24 mouse cellular contexts compared by ENCODE assay signal in genomic region chr4:89460170-89460762, GRCm38 (mm10).
DNase-seq lines count a peak whose midpoint lies in the region; ATAC-seq lines count a peak whose summit lies in the region.
"Had no signal": no experiment of that assay in that cellular context is flagged by ENCODE, and none has a peak within 500 bp of the region (broad histone marks: within the 10 kb centered on the region; RNA-seq: fewer than 3 reads in every experiment).

No protein-coding gene starts in this region.

- no peak overlapping the region for H3K9ac ChIP-seq in midbrain, embryonic 11.5 days (ENCODE audit: low read length)
- H3K9ac ChIP-seq in midbrain, embryonic 13.5 days (replicated peaks) = no peak overlapping the region
- H3K9ac ChIP-seq: heart, embryonic 15.5 days; hindbrain, embryonic 14.5 days; intestine, embryonic 15.5 days had no signal

- H3K36me3 ChIP-seq in midbrain, embryonic 11.5 days (ENCODE audit: control insufficient read depth, insufficient read depth, low read length) = no peaks in the 10 kb centered on the region
- H3K36me3 ChIP-seq in midbrain, embryonic 13.5 days = no peaks in the 10 kb centered on the region
- H3K36me3 ChIP-seq: forebrain, embryonic 10.5 days; G1E; heart, embryonic 15.5 days; hindbrain, embryonic 10.5 days; intestine, embryonic 15.5 days had no signal

- no peak overlapping the region for H3K4me3 ChIP-seq in midbrain, embryonic 11.5 days (ENCODE audit: low read depth, low read length)
- no peak overlapping the region for H3K4me3 ChIP-seq in midbrain, embryonic 13.5 days (replicated peaks)
- H3K4me3 ChIP-seq: erythroblast, embryonic 14.5 days; forebrain, embryonic 10.5 days; heart, adult 2 months; heart, embryonic 15.5 days; hindbrain, embryonic 10.5 days; intestine, embryonic 15.5 days had no signal

- H3K27me3 ChIP-seq in midbrain, embryonic 11.5 days (ENCODE audit: control insufficient read depth, insufficient read depth, low read length) = no peaks in the 10 kb centered on the region
- no peaks in the 10 kb centered on the region for H3K27me3 ChIP-seq in midbrain, embryonic 13.5 days
- H3K27me3 ChIP-seq: heart, embryonic 15.5 days; intestine, embryonic 15.5 days had no signal

- peak; percentile 31; the same call in 1 of the 2 replicates for ATAC-seq in frontal cortex, adult (ENCODE audit: low TSS enrichment)
- no peak for ATAC-seq in midbrain, embryonic 11.5 days (ENCODE audit: low FRiP score)
- ATAC-seq in midbrain, embryonic 13.5 days = no peak
- ATAC-seq: CD4-positive, CD25-positive, alpha-beta regulatory T cell, adult 4 months; forebrain, embryonic 14.5 days; intestine, embryonic 15.5 days had no signal

- no peaks in the 10 kb centered on the region for H3K4me1 ChIP-seq in midbrain, embryonic 11.5 days (ENCODE audit: control insufficient read depth, insufficient read depth, low read length)
- H3K4me1 ChIP-seq in midbrain, embryonic 13.5 days (replicated peaks) = no peaks in the 10 kb centered on the region
- H3K4me1 ChIP-seq: forebrain, embryonic 10.5 days; heart, embryonic 15.5 days; hindbrain, embryonic 10.5 days; intestine, embryonic 15.5 days had no signal

- 84% methylated on average over 7 of the region's 7 CpGs for WGBS in midbrain, embryonic 11.5 days
- 87% methylated on average over 7 of the region's 7 CpGs for WGBS in midbrain, embryonic 13.5 days

- H3K27ac ChIP-seq in midbrain, embryonic 11.5 days (ENCODE audit: low read depth, low read length) = no peak overlapping the region
- H3K27ac ChIP-seq in midbrain, embryonic 13.5 days = no peak overlapping the region
- H3K27ac ChIP-seq: forebrain, embryonic 10.5 days; heart, adult 2 months; heart, embryonic 15.5 days; hindbrain, embryonic 10.5 days; hindbrain, embryonic 14.5 days; intestine, embryonic 15.5 days had no signal

- no peak for DNase-seq in frontal cortex, postnatal 25 days (ENCODE audit: low spot score in 2 of 2)
- peak; percentile 62 for DNase-seq in midbrain, embryonic 11.5 days (ENCODE audit: low spot score, missing footprints)
- DNase-seq in NIH3T3 (ENCODE audit: low read depth) = peak; percentile 72
- DNase-seq in adipocyte (ENCODE audit: low spot score) = no peak
- no peak for DNase-seq in left cerebral cortex, adult 8-10 months (ENCODE audit: low spot score in 2 of 2)
- DNase-seq: adrenal gland, postnatal 14 days; B cell, adult 2 months; cerebellum, adult 18-20 months; cerebellum, adult 9-11 months; cerebellum, postnatal 36 days; gastrocnemius, postnatal 10 days; heart, adult 2 months; kidney, adult 18-20 months had no signal

- H3K9me3 ChIP-seq in midbrain, embryonic 11.5 days (ENCODE audit: control insufficient read depth, low read length) = no peaks in the 10 kb centered on the region
- H3K9me3 ChIP-seq in midbrain, embryonic 13.5 days = no peaks in the 10 kb centered on the region
- H3K9me3 ChIP-seq: forebrain, embryonic 10.5 days; heart, embryonic 15.5 days; hindbrain, embryonic 10.5 days; intestine, embryonic 15.5 days had no signal

- no peak overlapping the region for H3K4me2 ChIP-seq in midbrain, embryonic 11.5 days
- no peak overlapping the region for H3K4me2 ChIP-seq in midbrain, embryonic 13.5 days (replicated peaks)
- H3K4me2 ChIP-seq: heart, embryonic 15.5 days; hindbrain, embryonic 14.5 days; intestine, embryonic 15.5 days had no signal

Comparison
In these comparisons a context has a peak if more than half of its experiments do, and no peak if none do; other contexts are left out.
1. DNase-seq: peak in midbrain, embryonic 11.5 days (single experiment) and NIH3T3 (single experiment); none in frontal cortex, postnatal 25 days (0 of 2), adipocyte (single experiment) and left cerebral cortex, adult 8-10 months (0 of 2).